Mouse (Mus musculus) spleen, postnatal 0 days (tissue): Measurements from ENCODE around the gene Pp2d1. TPM values are rescaled to one million over a fixed set of nuclear protein-coding genes. Genes with fewer than 3 reads are reported as not detected.

Source experiments
- polyA plus RNA-seq: library from polyadenylated mRNA; unstranded; fragments of >200 nt; fragmentation: Nextera tagmentation; extraction: Ambion mirVana; gene quantifications from 2 replicates; pipeline ENCODE4 v1.2.1, GENCODE M21; 2015

Pp2d1 gene
- 0.08 and 0.17 TPM in 2 replicates for polyA plus RNA-seq

GRCm38 (mm10) chr17:53539351-53539750 lies at the start of gene Pp2d1:
Pp2d1 (minus strand) TSS chr17:53539451.

DNA sequence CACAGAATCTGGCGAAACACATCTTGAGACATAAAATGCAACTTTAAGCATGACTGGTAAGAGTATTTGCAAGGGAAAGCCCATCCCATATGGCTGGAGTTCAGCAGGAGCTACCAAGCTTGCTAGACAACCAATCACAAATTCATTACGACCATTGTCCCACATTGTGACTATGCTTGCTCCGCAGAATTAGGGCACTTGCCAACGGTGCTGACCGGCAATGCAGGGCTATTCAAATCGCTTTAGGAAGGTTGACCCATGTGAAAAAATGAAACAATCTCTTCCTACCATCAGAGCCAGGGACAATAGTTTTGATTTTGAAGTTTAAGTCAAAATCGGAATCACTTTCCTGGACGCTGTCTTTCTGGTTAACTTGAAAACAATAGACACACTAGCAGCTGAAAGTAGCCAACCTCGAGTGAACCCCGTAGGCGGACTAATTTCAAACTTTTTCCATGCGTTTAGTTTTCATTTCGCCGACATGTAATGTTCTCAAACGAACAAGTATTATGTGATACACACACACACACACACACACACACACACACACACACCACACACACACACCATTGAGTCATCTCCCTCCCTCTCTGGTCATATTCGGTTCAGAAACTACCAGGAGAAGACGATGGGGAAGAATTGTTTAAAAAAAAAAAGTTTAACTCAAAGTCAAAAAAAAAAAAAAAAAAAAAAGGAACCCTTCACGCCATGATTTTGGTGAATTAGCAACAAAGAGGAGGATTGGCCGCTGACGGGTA lies 27.1 kb upstream of the Pp2d1 start, which contains the start of gene Kat2b:
Gene Kat2b, plus strand, starts transcription at position 701 of the 758 bp plus-strand sequence.

DNA sequence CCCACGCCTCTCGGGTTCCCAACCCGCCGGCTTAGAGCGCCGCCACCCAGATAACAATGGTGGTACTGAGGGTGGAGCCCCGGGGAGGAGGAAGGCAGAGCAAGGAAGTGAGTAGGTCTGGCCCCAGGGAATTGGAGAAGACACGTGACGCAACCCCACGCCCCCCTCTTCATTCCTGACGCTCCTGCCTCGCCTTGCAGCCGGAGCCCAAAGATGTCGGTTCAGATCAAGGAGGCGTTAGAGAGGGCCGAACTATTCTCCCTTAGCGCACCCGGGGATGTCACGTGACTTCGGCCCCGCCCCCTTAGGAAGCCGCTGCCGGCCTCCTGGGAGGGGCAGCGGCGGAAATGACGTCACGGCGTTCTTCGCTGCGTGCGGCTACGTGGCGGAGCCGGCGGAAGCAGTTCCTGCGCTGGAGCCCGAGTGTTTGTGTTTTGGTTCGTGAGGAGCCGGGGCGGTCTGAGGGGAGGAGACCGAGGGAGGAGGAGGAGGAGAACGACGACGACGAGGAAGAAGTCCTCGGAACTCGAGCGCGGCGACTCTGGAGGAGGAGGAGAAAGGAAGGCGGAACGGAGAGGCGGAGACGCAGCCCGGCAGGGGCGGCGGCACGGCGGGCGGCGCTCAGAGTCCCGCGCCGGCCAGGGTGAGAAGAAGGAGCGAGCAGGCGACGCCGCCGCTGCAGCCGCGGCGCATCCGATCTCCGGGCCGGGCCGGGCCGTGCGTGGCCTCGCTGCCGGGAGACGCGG lies 60.2 kb downstream of the Pp2d1 start, which contains the start of gene Rab5a:
Gene Rab5a, plus strand, starts transcription at position 377 of the 746 bp plus-strand sequence.

DNA sequence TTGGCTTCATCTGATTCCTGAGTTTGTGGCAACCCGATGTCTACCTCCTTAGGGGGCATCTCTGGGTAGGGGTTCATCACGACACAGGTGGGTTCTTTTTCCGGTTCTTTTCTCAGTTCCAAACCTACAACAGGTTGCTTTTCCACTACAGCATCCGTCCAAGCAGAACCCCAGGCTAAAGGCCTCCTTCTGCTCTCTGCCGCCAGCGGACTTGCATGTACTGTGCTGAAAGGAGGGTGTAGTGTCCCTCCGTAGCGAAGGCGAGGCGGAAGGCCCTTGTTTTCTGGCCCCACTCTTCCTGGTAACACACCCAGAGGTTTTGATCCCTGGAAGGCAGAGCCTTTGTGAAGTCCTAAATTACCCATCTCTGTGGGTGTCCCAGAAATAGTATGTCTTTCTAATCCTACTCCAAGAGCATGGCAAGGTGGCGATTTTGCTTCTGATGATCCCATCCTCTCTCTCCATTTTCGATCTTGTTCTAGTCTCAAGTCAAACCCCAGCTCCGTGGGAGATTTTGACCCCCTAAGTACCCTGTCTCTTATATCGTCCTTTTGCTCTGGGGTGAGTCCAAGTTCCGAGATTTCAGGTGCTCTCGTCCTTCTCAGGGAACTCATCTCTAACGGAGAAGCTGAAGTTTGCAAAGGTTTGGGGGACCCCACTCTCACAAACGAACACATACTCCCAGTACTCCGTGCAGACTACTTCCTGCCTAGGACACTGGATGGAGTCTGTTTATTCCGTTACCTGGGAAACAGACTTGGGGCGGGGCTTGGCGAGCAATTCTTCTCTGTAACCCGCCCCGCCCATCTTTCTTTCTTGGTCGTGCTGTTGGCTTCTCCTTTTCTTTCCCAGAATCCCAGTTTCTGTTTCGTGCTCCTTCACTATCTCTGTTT lies 76.4 kb downstream of the Pp2d1 start, which contains the start of gene Efhb:
Gene Efhb, minus strand, starts transcription at position 719 of the 893 bp plus-strand sequence.

Other genes starting within 250 kb of the Pp2d1 start
- gene Efhb, start 76.1 kb downstream of the Pp2d1 start, polyA plus RNA-seq = 0.18 and 0.25 TPM in 2 replicates
- 34.3 and 36.8 TPM in 2 replicates for gene Rab5a, start 60.2 kb downstream of the Pp2d1 start, polyA plus RNA-seq
- gene Kat2b, start 27.4 kb upstream of the Pp2d1 start, polyA plus RNA-seq = 7.3 and 9.6 TPM in 2 replicates
- 59.7 and 60.3 TPM in 2 replicates for gene Sgo1, start 149.9 kb upstream of the Pp2d1 start, polyA plus RNA-seq